ENCODE assay signal across 25 mouse cellular contexts in the genomic region with DNA sequence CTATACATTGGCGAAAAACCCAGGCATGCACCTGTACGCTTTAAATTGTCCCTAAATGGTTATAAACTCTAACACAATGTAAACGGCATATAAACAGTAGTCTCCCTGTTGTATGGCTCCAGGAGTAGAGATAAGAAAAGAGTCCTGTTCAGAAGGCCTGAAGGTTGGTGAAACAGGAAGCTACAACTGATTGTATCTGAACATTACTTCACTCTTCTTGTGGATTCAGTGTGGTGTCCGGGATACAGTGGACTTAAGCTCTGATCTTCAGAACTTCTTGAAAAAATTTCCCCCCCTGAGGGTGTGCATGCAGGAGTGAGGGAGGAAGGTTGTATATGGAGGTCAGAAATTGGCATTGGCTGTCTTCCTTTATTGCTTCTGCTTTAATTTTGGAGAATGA. TPM values are rescaled to one million over a fixed set of nuclear protein-coding genes. Genes with fewer than 3 reads are reported as not detected.
"Had no signal": no experiment of that assay in that cellular context is flagged by ENCODE, and none has a peak within 500 bp of the region (broad histone marks: within the 10 kb centered on the region; RNA-seq: fewer than 3 reads in every experiment).

No protein-coding gene starts in this region.

- H3K27me3 ChIP-seq: limb, embryonic 15.5 days; midbrain, embryonic 15.5 days; neural tube, embryonic 12.5 days; neural tube, embryonic 15.5 days had no signal

- DNase-seq: kidney, adult 9 months; kidney, postnatal 14 days; kidney, postnatal 4 days; left cerebral cortex, postnatal 4 days; liver, postnatal 0 days; lung, embryonic 14.5 days; right cerebral cortex, adult 18-20 months; right cerebral cortex, postnatal 14 days; right cerebral cortex, postnatal 4 days; thymus, adult 2 months; thymus, postnatal 14 days had no signal

- H3K4me2 ChIP-seq: limb, embryonic 12.5 days; limb, embryonic 15.5 days; liver, embryonic 11.5 days; lung, embryonic 14.5 days; midbrain, embryonic 15.5 days; neural tube, embryonic 12.5 days; neural tube, embryonic 15.5 days had no signal

- H3K9me3 ChIP-seq: limb, embryonic 12.5 days; limb, embryonic 15.5 days; megakaryocyte, embryonic 14.5 days; midbrain, embryonic 10.5 days; midbrain, embryonic 15.5 days; neural tube, embryonic 12.5 days; neural tube, embryonic 15.5 days had no signal

- H3K4me3 ChIP-seq: limb, embryonic 12.5 days; limb, embryonic 15.5 days; megakaryocyte, embryonic 14.5 days; midbrain, embryonic 10.5 days; midbrain, embryonic 15.5 days; neural tube, embryonic 12.5 days; neural tube, embryonic 15.5 days had no signal

- H3K27ac ChIP-seq: limb, embryonic 12.5 days; limb, embryonic 15.5 days; liver, embryonic 14.5 days; macrophage; midbrain, embryonic 10.5 days; midbrain, embryonic 15.5 days; neural tube, embryonic 12.5 days; neural tube, embryonic 15.5 days; stomach, postnatal 0 days had no signal

- ATAC-seq: liver, postnatal 0 days; lung, postnatal 0 days; midbrain, embryonic 15.5 days had no signal

- H3K9ac ChIP-seq: limb, embryonic 12.5 days; limb, embryonic 15.5 days; liver, embryonic 14.5 days; liver, postnatal 0 days; lung, embryonic 14.5 days; midbrain, embryonic 15.5 days; neural tube, embryonic 12.5 days; neural tube, embryonic 15.5 days had no signal

- H3K4me1 ChIP-seq: limb, embryonic 15.5 days; midbrain, embryonic 10.5 days; neural tube, embryonic 12.5 days had no signal

- H3K36me3 ChIP-seq: limb, embryonic 12.5 days; limb, embryonic 15.5 days; midbrain, embryonic 10.5 days; midbrain, embryonic 15.5 days; neural tube, embryonic 12.5 days; neural tube, embryonic 15.5 days had no signal

RNA-seq across cellular contexts. Expression of a gene that starts 57.7 kb away (rescaled TPM):
- total RNA-seq: layer of hippocampus, adult 18-20 months; layer of hippocampus, postnatal 14 days; left cerebral cortex, postnatal 4 days had no signal
- polyA plus RNA-seq: limb, embryonic 12.5 days; macrophage; midbrain, embryonic 10.5 days; neural tube, embryonic 12.5 days; neural tube, embryonic 15.5 days; thymus, adult 2 months had no signal
